Mouse (Mus musculus): ENCODE data around the gene Mtg1. TPM values are rescaled to one million over a fixed set of nuclear protein-coding genes. Genes with fewer than 3 reads are reported as not detected.

Mtg1 gene
- polyA plus RNA-seq, 1 experiment from 2014 or later: 20.7 TPM

DNA sequence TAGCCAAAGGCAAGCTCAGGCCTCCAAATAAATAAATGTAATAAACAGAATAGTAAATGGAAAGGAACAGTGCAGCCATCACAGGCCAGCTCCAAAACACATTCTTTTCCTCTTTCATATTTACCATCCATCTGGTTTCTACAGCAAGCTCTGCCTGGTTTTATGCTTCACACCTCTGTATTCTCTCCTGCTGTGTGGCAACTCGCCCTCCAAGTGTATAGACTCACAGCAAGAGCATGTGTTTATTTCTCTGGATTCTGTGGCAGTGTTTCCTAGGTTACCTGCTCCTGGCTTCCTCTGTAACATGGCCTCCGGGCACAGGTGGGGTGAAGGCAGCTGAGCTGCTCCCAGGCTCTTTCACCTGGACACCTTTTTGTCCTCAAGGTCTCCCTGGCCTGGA is 55.1 kb downstream of the Mtg1 start:
- TF ChIP-seq CTCF (IDR thresholded peaks at IDR 0.05): no peak
- no peak for TF ChIP-seq EP300 (IDR thresholded peaks at IDR 0.05)
- no peak overlapping the region for H3K9ac ChIP-seq (replicated peaks; ENCODE audit: low read depth)
- 43% methylated on average over 2 of the region's 2 CpGs for WGBS
- DNase-seq (ENCODE audit: low spot score) (no peak), ATAC-seq (no peak)
- no peak overlapping the region for H3K27ac ChIP-seq (ENCODE audit: low read length)
- H3K4me3 ChIP-seq (ENCODE audit: low read depth, low read length): no peak overlapping the region
- H3K9me3 ChIP-seq (ENCODE audit: low read length): no peaks in the 10 kb centered on the region
- no peaks in the 10 kb centered on the region for H3K4me1 ChIP-seq (ENCODE audit: insufficient read depth, low read depth, low read length)
- no peaks in the 10 kb centered on the region for H3K36me3 ChIP-seq (ENCODE audit: insufficient read depth, low read length)
- no peaks in the 10 kb centered on the region for H3K27me3 ChIP-seq (replicated peaks; ENCODE audit: insufficient read depth, low read length)
- H3K4me2 ChIP-seq (replicated peaks; ENCODE audit: low read depth, low read length): no peak overlapping the region

DNA sequence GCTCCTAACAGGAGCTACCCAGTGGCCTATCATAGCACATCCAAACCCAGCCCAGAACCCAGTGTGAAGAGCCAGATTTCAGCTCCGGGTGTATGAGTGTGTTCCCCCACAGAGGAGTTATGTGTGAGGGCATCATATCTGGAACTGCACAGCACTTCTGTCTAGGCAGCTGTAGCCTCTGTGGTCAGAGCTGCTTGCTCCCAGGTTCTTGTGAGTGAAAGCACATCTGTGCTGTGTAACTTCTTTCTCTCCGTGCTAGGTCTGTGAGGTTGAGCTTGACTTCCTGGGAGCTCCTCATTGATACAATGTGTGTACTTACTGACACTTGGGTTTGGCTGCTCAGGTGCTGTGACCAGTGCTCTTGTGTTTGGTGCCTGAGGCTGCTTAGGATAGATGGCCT is 55.5 kb downstream of the Mtg1 start:
- Histone ChIP-seq H3K4me3 (ENCODE audit: low read depth, low read length) (no peak overlapping the region), H3K4me1 (ENCODE audit: insufficient read depth, low read depth, low read length) (no peaks in the 10 kb centered on the region), H3K9me3 (ENCODE audit: low read length) (no peaks in the 10 kb centered on the region), H3K27ac (ENCODE audit: low read length) (no peak overlapping the region), H3K4me2 (replicated peaks; ENCODE audit: low read depth, low read length) (no peak overlapping the region), H3K36me3 (ENCODE audit: insufficient read depth, low read length) (no peaks in the 10 kb centered on the region), H3K9ac (replicated peaks; ENCODE audit: low read depth) (no peak overlapping the region), H3K27me3 (replicated peaks; ENCODE audit: insufficient read depth, low read length) (no peaks in the 10 kb centered on the region)
- TF ChIP-seq CTCF (IDR thresholded peaks at IDR 0.05) (no peak), EP300 (IDR thresholded peaks at IDR 0.05) (no peak)
- WGBS: 62% methylated on average over 2 of the region's 2 CpGs
- DNase-seq (ENCODE audit: low spot score) (no peak), ATAC-seq (no peak)

DNA sequence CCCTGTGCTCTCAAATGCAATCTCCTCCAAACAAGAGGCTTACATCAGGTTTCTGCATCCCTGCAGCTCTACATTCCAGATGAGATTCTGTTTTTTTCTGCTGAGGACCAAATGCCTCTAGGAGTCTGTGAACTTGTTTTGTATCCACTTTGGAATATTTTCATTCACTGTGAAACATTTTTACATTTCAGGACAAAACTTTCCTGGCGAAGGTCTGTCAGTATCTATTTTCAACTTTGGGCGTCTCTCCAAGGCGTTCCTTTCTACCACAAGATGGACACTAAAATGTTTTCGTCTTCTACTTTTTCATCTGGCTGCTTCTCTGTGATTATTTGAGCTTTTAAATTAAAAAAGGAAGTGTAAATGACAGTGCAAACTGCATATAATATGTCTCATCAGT is 56.7 kb downstream of the Mtg1 start:
- Histone ChIP-seq H3K27me3 (replicated peaks; ENCODE audit: insufficient read depth, low read length) (no peaks in the 10 kb centered on the region), H3K27ac (ENCODE audit: low read length) (no peak overlapping the region), H3K4me1 (ENCODE audit: insufficient read depth, low read depth, low read length) (no peaks in the 10 kb centered on the region), H3K4me3 (ENCODE audit: low read depth, low read length) (no peak overlapping the region), H3K36me3 (ENCODE audit: insufficient read depth, low read length) (no peaks in the 10 kb centered on the region), H3K4me2 (replicated peaks; ENCODE audit: low read depth, low read length) (no peak overlapping the region), H3K9me3 (ENCODE audit: low read length) (no peaks in the 10 kb centered on the region), H3K9ac (replicated peaks; ENCODE audit: low read depth) (no peak overlapping the region)
- TF ChIP-seq CTCF (IDR thresholded peaks at IDR 0.05): no peak
- no peak for TF ChIP-seq EP300 (IDR thresholded peaks at IDR 0.05)
- DNase-seq (ENCODE audit: low spot score) (no peak), ATAC-seq (no peak)
- WGBS: 84% methylated on average over 4 of the region's 4 CpGs

DNA sequence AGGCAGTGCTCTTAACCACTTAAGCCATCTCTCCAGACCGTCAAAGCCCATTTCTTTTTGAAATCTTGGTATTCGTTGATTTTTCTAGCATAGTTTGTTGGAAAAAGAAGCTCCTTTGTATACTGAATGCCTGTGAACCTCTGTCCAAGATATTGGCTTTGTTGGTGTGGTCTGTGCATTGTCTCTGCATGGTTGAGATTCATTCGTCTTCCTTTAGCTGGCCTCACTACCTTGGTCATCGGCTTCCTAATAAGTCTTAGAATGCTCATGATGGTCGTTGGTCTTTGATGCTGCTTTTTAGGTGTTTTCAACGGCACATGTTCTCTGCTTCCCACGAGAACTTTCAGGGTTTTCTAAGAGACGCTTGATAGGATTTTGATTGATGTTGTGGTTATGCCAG is 58.6 kb downstream of the Mtg1 start:
- no peak overlapping the region for H3K4me2 ChIP-seq (replicated peaks; ENCODE audit: low read depth, low read length)
- H3K9ac ChIP-seq (replicated peaks; ENCODE audit: low read depth): no peak overlapping the region
- no peak for ATAC-seq
- H3K27me3 ChIP-seq (replicated peaks; ENCODE audit: insufficient read depth, low read length): no peaks in the 10 kb centered on the region
- no peaks in the 10 kb centered on the region for H3K4me1 ChIP-seq (ENCODE audit: insufficient read depth, low read depth, low read length)
- 73% methylated on average over 8 of the region's 8 CpGs for WGBS
- TF ChIP-seq EP300 (IDR thresholded peaks at IDR 0.05) (no peak), CTCF (IDR thresholded peaks at IDR 0.05) (no peak)
- no peaks in the 10 kb centered on the region for H3K36me3 ChIP-seq (ENCODE audit: insufficient read depth, low read length)
- no peak overlapping the region for H3K27ac ChIP-seq (ENCODE audit: low read length)
- no peak for DNase-seq (ENCODE audit: low spot score)
- H3K9me3 ChIP-seq (ENCODE audit: low read length): no peaks in the 10 kb centered on the region
- H3K4me3 ChIP-seq (ENCODE audit: low read depth, low read length): no peak overlapping the region

Other genes with a start within 250 kb of the Mtg1 start
- gene Kndc1, start 242.9 kb upstream of the Mtg1 start, polyA plus RNA-seq (2015; fragmentation: Nextera tagmentation; extraction: Ambion mirVana): 0.97 and 0.98 TPM in 2 replicates
- gene Utf1, start 193.8 kb upstream of the Mtg1 start, polyA plus RNA-seq (2015; fragmentation: Nextera tagmentation; extraction: Ambion mirVana): not detected in 2 replicates
- 5.6 and 7.3 TPM in 2 replicates for gene 6430531B16Rik, start 158.8 kb upstream of the Mtg1 start, polyA plus RNA-seq (2015; fragmentation: Nextera tagmentation; extraction: Ambion mirVana)
- 5.8 and 7.0 TPM in 2 replicates for gene Adam8, start 145.0 kb upstream of the Mtg1 start, polyA plus RNA-seq (2015; fragmentation: Nextera tagmentation; extraction: Ambion mirVana)
- 21.5 and 23.0 TPM in 2 replicates for gene Zfp511, start 101.2 kb upstream of the Mtg1 start, polyA plus RNA-seq (2015; fragmentation: Nextera tagmentation; extraction: Ambion mirVana)
- gene Tubgcp2, start 100.9 kb upstream of the Mtg1 start, polyA plus RNA-seq (2015; fragmentation: Nextera tagmentation; extraction: Ambion mirVana): 20.8 and 22.4 TPM in 2 replicates
- not detected in 2 replicates for gene Msx3, start 88.5 kb upstream of the Mtg1 start, polyA plus RNA-seq (2015; fragmentation: Nextera tagmentation; extraction: Ambion mirVana)
- gene Caly, start 55.0 kb upstream of the Mtg1 start, polyA plus RNA-seq (2015; fragmentation: Nextera tagmentation; extraction: Ambion mirVana): 0.29 TPM in 2 replicates
- not detected in 2 replicates for gene Prap1, start 44.2 kb upstream of the Mtg1 start, polyA plus RNA-seq (2015; fragmentation: Nextera tagmentation; extraction: Ambion mirVana)
- 18.8 and 19.0 TPM in 2 replicates for gene Fuom, start 35.1 kb upstream of the Mtg1 start, polyA plus RNA-seq (2015; fragmentation: Nextera tagmentation; extraction: Ambion mirVana)
- gene Paox, start 21.8 kb upstream of the Mtg1 start, polyA plus RNA-seq (2015; fragmentation: Nextera tagmentation; extraction: Ambion mirVana): 16.1 and 17.3 TPM in 2 replicates
- gene Echs1, start 21.1 kb upstream of the Mtg1 start, polyA plus RNA-seq (2015; fragmentation: Nextera tagmentation; extraction: Ambion mirVana): 129 and 133 TPM in 2 replicates
- gene Sprn, start 17.3 kb downstream of the Mtg1 start, polyA plus RNA-seq (2015; fragmentation: Nextera tagmentation; extraction: Ambion mirVana): 0.10 and 0.19 TPM in 2 replicates
- not detected in 2 replicates for gene Olfr522, start 27.2 kb downstream of the Mtg1 start, polyA plus RNA-seq (2015; fragmentation: Nextera tagmentation; extraction: Ambion mirVana)
- not detected in 2 replicates for gene Olfr523, start 35.7 kb downstream of the Mtg1 start, polyA plus RNA-seq (2015; fragmentation: Nextera tagmentation; extraction: Ambion mirVana)
- not detected in 2 replicates for gene Olfr524, start 68.4 kb downstream of the Mtg1 start, polyA plus RNA-seq (2015; fragmentation: Nextera tagmentation; extraction: Ambion mirVana)
- gene Cd163l1, start 80.7 kb downstream of the Mtg1 start, polyA plus RNA-seq (2015; fragmentation: Nextera tagmentation; extraction: Ambion mirVana): 0.23 and 0.56 TPM in 2 replicates
- gene 5830411N06Rik, start 109.7 kb downstream of the Mtg1 start, polyA plus RNA-seq (2015; fragmentation: Nextera tagmentation; extraction: Ambion mirVana): 0.05 TPM in 1 of 2 replicates, not detected in the other
- gene Olfr525, start 183.3 kb downstream of the Mtg1 start, polyA plus RNA-seq (2015; fragmentation: Nextera tagmentation; extraction: Ambion mirVana): not detected in 2 replicates
- gene Olfr527, start 196.5 kb downstream of the Mtg1 start, polyA plus RNA-seq (2015; fragmentation: Nextera tagmentation; extraction: Ambion mirVana): not detected in 2 replicates
- gene Olfr60, start 224.1 kb downstream of the Mtg1 start, polyA plus RNA-seq (2015; fragmentation: Nextera tagmentation; extraction: Ambion mirVana): not detected in 2 replicates
- gene Olfr530, start 238.8 kb downstream of the Mtg1 start, polyA plus RNA-seq (2015; fragmentation: Nextera tagmentation; extraction: Ambion mirVana): not detected in 2 replicates